Mouse (Mus musculus) heart, embryonic 12.5 days (tissue): Measurements from ENCODE around the gene Manbal. TPM values are rescaled to one million over a fixed set of nuclear protein-coding genes. Genes with fewer than 3 reads are reported as not detected.

ENCODE experiments used
- ATAC-seq: fragments of 200-750 bp; cut with Nextera tagmentation; 2 replicates; pipeline ENCODE4 v1.8.0; 2017; ENCODE audit warnings: moderate TSS enrichment, moderate library complexity; ENCODE audit not compliant: insufficient number of reproducible peaks, low FRiP score
- H3K27ac ChIP-seq: fragments of 300-500 bp; sonication (generic); 2 replicates; pipeline ENCODE4 v1.5.1; 2016; ENCODE audit warnings: mild to moderate bottlenecking, moderate library complexity; ENCODE audit not compliant: poor library complexity, severe bottlenecking
- H3K27me3 ChIP-seq: fragments of 300-500 bp; sonication (generic); replicated peaks from 2 replicates; pipeline ENCODE4 v1.6.1; 2016; ENCODE audit warnings: mild to moderate bottlenecking, moderate library complexity
- H3K36me3 ChIP-seq: fragments of 300-500 bp; sonication (generic); 2 replicates; pipeline ENCODE4 v1.6.1; 2016; ENCODE audit warnings: mild to moderate bottlenecking, moderate library complexity
- H3K4me1 ChIP-seq: fragments of 300-500 bp; sonication (generic); replicated peaks from 2 replicates; pipeline ENCODE4 v1.6.1; 2016; ENCODE audit warnings: mild to moderate bottlenecking
- H3K4me2 ChIP-seq: fragments of 300-500 bp; sonication (generic); 2 replicates; pipeline ENCODE4 v1.6.1; 2016; ENCODE audit warnings: mild to moderate bottlenecking, moderate library complexity
- H3K4me3 ChIP-seq: fragments of 300-500 bp; sonication (generic); 2 replicates; pipeline ENCODE4 v1.5.1; 2016; ENCODE audit warnings: mild to moderate bottlenecking
- H3K9ac ChIP-seq: fragments of 300-500 bp; sonication (generic); 2 replicates; pipeline ENCODE4 v1.6.1; 2016; ENCODE audit warnings: mild to moderate bottlenecking, moderate library complexity
- H3K9me3 ChIP-seq: fragments of 300-500 bp; sonication (generic); replicated peaks from 2 replicates; pipeline ENCODE4 v1.6.1; 2016; ENCODE audit warnings: mild to moderate bottlenecking, moderate library complexity
- WGBS: fragments of 180-500 bp; shearing (Covaris S2); methylation state at CpG from one replicate; pipeline ENCODE4 v1.1.7; 2016; 5-methylcytosine and 5-hydroxymethylcytosine counted together
- polyA plus RNA-seq: library from polyadenylated mRNA; unstranded; fragments of >200 nt; fragmentation: Nextera tagmentation; extraction: Ambion mirVana; gene quantifications from 2 replicates; pipeline ENCODE4 v1.2.1, GENCODE M21; 2016

Gene Manbal
- polyA plus RNA-seq, 1 experiment from 2014 or later, result 56.4 TPM

GRCm38 (mm10) chr2:157424904-157425642, 57.7 kb downstream of the Manbal start:
- Histone ChIP-seq H3K4me1 (peaks cover 69% of the 10 kb centered on the region), H3K4me3 (peak overlapping the region; percentile 88), H3K27ac (peak overlapping the region; percentile 36; the same call in 1 of the 2 replicates), H3K27me3 (no peaks in the 10 kb centered on the region), H3K9me3 (no peaks in the 10 kb centered on the region), H3K36me3 (no peaks in the 10 kb centered on the region), H3K4me2 (peak overlapping the region; percentile 75), H3K9ac (peak overlapping the region; percentile 97)
- ATAC-seq, result 0 out of 2 replicates have a peak, but pooled peaks have one; percentile 5
- WGBS, result 65% methylated on average over 16 of the region's 16 CpGs

DNA sequence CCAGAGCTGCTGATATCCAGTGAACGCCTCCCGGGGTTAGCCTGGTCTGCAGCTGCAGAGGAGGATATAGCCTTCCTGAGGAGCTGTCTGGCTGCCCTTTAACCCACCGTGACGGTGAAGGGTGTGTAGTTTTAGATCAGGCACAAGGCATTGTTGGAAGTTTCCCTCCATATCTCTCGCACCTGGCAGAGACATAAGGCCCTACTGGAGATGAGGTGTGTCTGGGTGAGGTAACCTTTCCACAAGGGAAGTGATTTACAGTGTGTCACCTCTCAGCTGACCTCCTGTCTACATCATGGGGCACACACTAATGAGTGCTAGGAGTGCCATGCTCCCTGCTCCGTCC, 58.2 kb downstream of the Manbal start:
- Histone ChIP-seq H3K27ac (no peak overlapping the region), H3K9me3 (no peaks in the 10 kb centered on the region), H3K4me3 (no peak overlapping the region), H3K9ac (no peak overlapping the region), H3K4me1 (peaks cover 70% of the 10 kb centered on the region), H3K36me3 (no peaks in the 10 kb centered on the region), H3K4me2 (0 out of 2 replicates have a peak overlapping the region, but pooled peaks have one; percentile 75), H3K27me3 (no peaks in the 10 kb centered on the region)
- WGBS, result 74% methylated on average over 6 of the region's 6 CpGs
- no peak for ATAC-seq

- 69% methylated on average over 6 of the region's 6 CpGs for WGBS
- Histone ChIP-seq H3K4me1 (peaks cover 75% of the 10 kb centered on the region), H3K4me2 (no peak overlapping the region), H3K27ac (no peak overlapping the region), H3K9ac (no peak overlapping the region), H3K36me3 (no peaks in the 10 kb centered on the region), H3K27me3 (no peaks in the 10 kb centered on the region), H3K9me3 (no peaks in the 10 kb centered on the region), H3K4me3 (no peak overlapping the region)
- no peak for ATAC-seq
Measured at GRCm38 (mm10) chr2:157426171-157426570, 58.8 kb downstream of the Manbal start.

- H3K27ac ChIP-seq, result no peak overlapping the region
- no peak overlapping the region for H3K4me3 ChIP-seq
- no peak for ATAC-seq
- no peak overlapping the region for H3K4me2 ChIP-seq
- no peaks in the 10 kb centered on the region for H3K9me3 ChIP-seq
- H3K4me1 ChIP-seq, result peaks cover 83% of the 10 kb centered on the region
- H3K9ac ChIP-seq, result 0 out of 2 replicates have a peak overlapping the region, but pooled peaks have one; percentile 25
- WGBS, result 90% methylated on average over 5 of the region's 5 CpGs
- no peaks in the 10 kb centered on the region for H3K27me3 ChIP-seq
- peaks cover 5% of the 10 kb centered on the region; the same call in 1 of the 2 replicates for H3K36me3 ChIP-seq
Measured at GRCm38 (mm10) chr2:157427164-157427563, 59.8 kb downstream of the Manbal start.

- Histone ChIP-seq H3K9me3 (no peaks in the 10 kb centered on the region), H3K4me1 (peaks cover 83% of the 10 kb centered on the region), H3K27ac (no peak overlapping the region), H3K9ac (no peak overlapping the region), H3K4me2 (no peak overlapping the region), H3K27me3 (no peaks in the 10 kb centered on the region), H3K4me3 (no peak overlapping the region), H3K36me3 (peaks cover 5% of the 10 kb centered on the region; the same call in 1 of the 2 replicates)
- WGBS, result 67% methylated on average over 13 of the region's 13 CpGs
- no peak for ATAC-seq
Measured at GRCm38 (mm10) chr2:157428351-157429139, 61.2 kb downstream of the Manbal start.

GRCm38 (mm10) chr2:157429735-157430134, 62.3 kb downstream of the Manbal start:
- Histone ChIP-seq H3K4me3 (no peak overlapping the region), H3K9me3 (no peaks in the 10 kb centered on the region), H3K4me1 (peaks cover 91% of the 10 kb centered on the region), H3K36me3 (peaks cover 5% of the 10 kb centered on the region; the same call in 1 of the 2 replicates), H3K27ac (no peak overlapping the region), H3K4me2 (no peak overlapping the region), H3K9ac (no peak overlapping the region), H3K27me3 (no peaks in the 10 kb centered on the region)
- WGBS, result 77% methylated on average over 7 of the region's 7 CpGs
- ATAC-seq, result no peak

GRCm38 (mm10) chr2:157430667-157431429, 63.5 kb downstream of the Manbal start:
- H3K27me3 ChIP-seq, result no peaks in the 10 kb centered on the region
- no peak overlapping the region for H3K27ac ChIP-seq
- no peak overlapping the region for H3K9ac ChIP-seq
- no peak overlapping the region for H3K4me3 ChIP-seq
- peaks cover 5% of the 10 kb centered on the region; the same call in 1 of the 2 replicates for H3K36me3 ChIP-seq
- no peaks in the 10 kb centered on the region for H3K9me3 ChIP-seq
- 70% methylated on average over 4 of the region's 4 CpGs for WGBS
- H3K4me1 ChIP-seq, result peaks cover 89% of the 10 kb centered on the region
- no peak for ATAC-seq
- H3K4me2 ChIP-seq, result no peak overlapping the region

- ATAC-seq, result no peak
- 0 out of 2 replicates have a peak overlapping the region, but pooled peaks have one; percentile 7 for H3K9ac ChIP-seq
- peaks cover 5% of the 10 kb centered on the region; the same call in 1 of the 2 replicates for H3K36me3 ChIP-seq
- H3K27ac ChIP-seq, result peak overlapping the region; percentile 33; the same call in 1 of the 2 replicates
- peaks cover 87% of the 10 kb centered on the region for H3K4me1 ChIP-seq
- H3K4me2 ChIP-seq, result no peak overlapping the region
- WGBS, result 66% methylated on average over 5 of the region's 5 CpGs
- H3K27me3 ChIP-seq, result no peaks in the 10 kb centered on the region
- no peaks in the 10 kb centered on the region for H3K9me3 ChIP-seq
- no peak overlapping the region for H3K4me3 ChIP-seq
Measured at GRCm38 (mm10) chr2:157431912-157432311, 64.5 kb downstream of the Manbal start.

DNA sequence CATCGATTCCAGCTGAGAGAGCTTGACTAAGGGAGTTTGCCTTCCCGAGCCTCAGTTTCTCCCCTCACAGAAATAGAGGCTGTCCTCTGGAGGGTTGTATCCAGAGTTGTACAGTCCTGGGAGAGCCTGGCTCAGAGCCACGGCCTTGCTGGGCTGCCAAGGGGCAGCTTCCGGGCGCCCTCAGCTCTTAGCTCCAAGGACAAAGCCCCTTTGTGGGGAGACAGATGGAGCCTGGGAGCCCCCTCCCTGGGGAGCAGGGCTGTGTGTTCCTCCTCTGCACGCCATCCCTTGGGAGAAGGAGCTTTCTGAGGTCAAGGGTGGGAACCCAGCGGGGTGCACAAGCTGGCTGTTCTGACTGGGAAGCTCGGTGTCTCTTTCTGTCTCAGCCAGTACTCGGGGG, 65.1 kb downstream of the Manbal start:
- ATAC-seq, result no peak
- Histone ChIP-seq H3K27me3 (no peaks in the 10 kb centered on the region), H3K36me3 (peaks cover 9% of the 10 kb centered on the region; the same call in 1 of the 2 replicates), H3K27ac (peak overlapping the region; percentile 33; the same call in 1 of the 2 replicates), H3K9me3 (no peaks in the 10 kb centered on the region), H3K4me2 (no peak overlapping the region), H3K9ac (no peak overlapping the region), H3K4me1 (peaks cover 81% of the 10 kb centered on the region), H3K4me3 (no peak overlapping the region)
- WGBS, result 71% methylated on average over 9 of the region's 9 CpGs

DNA sequence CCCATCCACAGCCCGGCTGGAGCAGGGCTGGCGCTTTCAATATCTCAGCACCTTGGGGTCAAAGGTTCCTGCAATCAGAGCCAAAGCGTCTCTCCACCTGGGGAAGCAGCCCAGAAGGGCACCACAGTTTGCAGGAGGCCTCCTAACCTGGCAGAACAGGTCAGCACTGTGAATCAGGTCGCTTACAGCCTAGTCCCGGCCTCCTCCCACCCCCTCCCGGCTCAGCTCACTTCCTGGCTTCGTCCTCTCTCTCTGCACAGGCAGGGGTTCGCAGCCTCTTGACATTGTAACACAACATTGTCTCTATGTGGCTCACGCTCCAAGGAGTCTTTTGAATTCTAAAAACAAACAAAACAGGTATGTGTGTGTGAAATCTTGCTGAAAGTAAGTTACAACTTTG, 66.6 kb downstream of the Manbal start:
- H3K27me3 ChIP-seq, result no peaks in the 10 kb centered on the region
- H3K9me3 ChIP-seq, result no peaks in the 10 kb centered on the region
- H3K4me2 ChIP-seq, result no peak overlapping the region
- peak overlapping the region; percentile 46; the same call in 1 of the 2 replicates for H3K27ac ChIP-seq
- peaks cover 19% of the 10 kb centered on the region; the same call in 1 of the 2 replicates for H3K36me3 ChIP-seq
- WGBS, result 28% methylated on average over 9 of the region's 9 CpGs
- no peak for ATAC-seq
- H3K4me3 ChIP-seq, result no peak overlapping the region
- no peak overlapping the region; the same call in 1 of the 2 replicates for H3K9ac ChIP-seq
- H3K4me1 ChIP-seq, result peaks cover 67% of the 10 kb centered on the region
